Mouse (Mus musculus): ENCODE measurements around the gene Sult5a1.

Gene Sult5a1

DNA sequence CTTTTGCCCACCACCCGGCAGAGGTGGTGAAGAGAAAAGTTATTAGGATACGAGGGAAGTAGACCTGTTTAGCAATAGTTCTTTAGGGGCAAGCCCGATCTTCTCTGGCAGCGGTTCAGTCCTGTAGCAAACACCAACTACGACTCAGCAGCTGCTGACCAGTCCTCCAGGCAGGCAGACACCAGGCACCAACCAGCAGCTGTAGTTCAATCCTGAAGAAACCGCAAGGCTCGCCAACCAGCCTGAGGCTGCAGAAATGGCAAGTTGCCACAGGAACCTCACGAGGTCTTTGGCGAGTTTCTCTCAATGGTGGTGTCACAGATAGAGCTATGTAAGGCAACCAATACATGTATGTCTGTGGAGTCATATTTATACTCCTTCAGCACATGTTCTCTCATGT is 45.2 kb downstream of the Sult5a1 start:
- TF ChIP-seq GATA4 (IDR thresholded peaks at IDR 0.05; ENCODE audit: insufficient replicate concordance, low read length): no peak

DNA sequence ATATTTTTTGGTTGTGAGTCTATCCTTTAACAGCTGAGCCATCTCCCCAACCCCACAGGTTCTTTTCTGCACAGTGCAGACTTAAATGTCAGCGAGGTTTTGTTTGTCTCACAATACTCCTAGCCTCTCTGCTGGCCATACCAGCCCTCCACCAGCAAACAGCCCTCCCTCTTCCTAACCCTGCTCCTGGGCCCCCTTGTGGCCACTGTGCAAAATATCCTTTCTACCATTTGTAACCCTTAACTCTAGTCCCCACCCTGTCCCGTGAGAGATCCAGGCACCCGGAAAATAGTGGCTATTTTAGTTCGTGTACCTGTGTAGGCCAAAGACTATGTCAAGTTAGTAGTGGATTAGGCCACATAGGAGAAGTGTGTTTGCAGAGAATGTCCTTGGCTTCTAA is 47.5 kb downstream of the Sult5a1 start:
- no peak for TF ChIP-seq GATA4 (IDR thresholded peaks at IDR 0.05; ENCODE audit: insufficient replicate concordance, low read length)

DNA sequence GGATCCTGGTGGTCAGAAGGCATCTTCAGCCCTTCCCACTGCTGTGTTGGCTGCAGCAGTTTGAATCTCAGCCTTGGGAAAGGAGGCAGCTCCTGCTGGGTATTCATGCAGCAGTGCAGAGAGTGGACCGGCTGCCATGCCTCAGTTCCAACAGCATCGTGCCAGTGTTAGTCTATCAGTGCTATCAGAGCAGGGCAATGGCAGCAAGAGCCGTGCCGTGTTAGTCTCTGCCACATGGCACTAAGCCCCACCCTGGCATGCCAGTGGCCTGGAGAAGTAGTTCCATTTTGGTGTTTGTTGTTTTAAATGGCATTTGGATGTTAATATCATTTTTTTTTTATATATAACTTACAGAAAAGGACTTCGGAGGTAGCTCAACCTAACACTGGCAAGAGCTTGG is 49.2 kb downstream of the Sult5a1 start:
- TF ChIP-seq GATA4 (IDR thresholded peaks at IDR 0.05; ENCODE audit: insufficient replicate concordance, low read length): no peak

DNA sequence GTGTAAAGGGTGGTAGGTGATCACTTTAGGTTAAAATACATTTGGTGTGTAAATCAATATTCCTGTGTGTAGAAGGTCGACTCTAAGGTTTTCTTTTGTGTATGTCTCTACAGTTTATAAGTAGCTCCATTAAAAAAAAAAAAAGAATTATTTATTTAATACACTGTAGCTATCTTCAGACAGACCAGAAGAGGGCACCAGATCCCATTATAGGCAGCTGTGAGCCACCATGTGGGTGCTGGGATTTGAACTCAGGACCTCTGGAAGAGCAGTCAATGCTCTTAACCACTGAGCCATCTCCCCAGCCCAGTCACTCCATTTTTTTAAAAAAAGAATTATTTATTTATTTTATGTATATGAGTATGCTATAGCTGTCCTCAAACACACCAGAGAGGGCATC is 50.1 kb downstream of the Sult5a1 start:
- TF ChIP-seq GATA4 (IDR thresholded peaks at IDR 0.05; ENCODE audit: insufficient replicate concordance, low read length): no peak

DNA sequence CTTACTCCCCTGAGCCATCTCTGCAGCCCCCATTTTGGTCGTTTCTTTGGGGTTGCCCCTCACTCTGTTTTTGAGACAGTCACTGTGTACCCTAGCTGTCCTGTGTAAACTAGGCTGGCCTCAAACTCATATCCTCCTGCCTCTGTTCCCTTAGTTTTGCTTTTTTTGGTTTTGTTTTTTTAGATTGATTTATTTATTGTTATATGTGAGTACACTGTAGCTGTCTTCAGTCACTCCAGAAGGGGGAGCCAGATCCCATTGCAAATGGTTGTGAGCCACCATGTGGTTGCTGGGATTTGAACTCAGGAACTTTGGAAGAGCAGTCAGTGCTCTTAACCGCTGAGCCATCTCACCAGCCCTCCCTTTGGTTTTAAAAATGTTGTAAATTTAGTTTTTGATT is 51.6 kb downstream of the Sult5a1 start:
- no peak for TF ChIP-seq GATA4 (IDR thresholded peaks at IDR 0.05; ENCODE audit: insufficient replicate concordance, low read length)

DNA sequence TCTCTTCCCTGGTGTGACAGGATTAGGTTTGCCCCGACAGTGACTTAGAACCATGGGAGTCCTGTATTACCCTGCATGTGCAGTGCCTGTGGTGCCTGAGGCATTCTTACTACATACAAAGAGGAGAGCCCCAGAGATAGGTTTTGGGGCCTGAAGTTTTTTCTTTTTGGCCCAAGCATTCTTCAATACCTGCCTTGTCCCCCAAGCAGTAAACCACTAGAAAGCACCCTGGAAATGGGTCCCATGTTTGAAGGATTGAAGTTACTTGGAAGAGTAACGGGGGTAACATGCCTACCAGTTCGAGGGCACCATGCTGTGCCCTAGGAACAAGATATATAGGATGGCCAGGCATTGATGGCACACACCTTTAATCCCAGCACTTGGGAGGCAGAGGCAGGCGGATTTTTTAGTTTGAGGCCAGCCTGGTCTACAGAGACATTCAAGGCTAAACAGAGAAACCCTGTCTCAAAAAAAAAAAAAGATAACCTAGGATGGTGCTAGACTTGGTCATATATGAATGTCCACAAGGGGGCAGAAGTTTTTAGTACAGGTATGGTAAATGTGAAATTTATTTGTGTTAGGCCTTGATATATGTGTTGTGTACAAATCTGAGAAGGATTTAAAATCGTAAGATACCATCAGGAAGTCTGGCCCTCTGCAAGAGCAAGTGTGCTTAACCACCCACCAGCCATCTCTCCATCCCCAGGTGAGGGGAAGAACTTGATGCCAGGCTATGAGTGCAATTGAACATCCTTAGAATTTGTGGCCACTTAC is 52.4 kb downstream of the Sult5a1 start:
- no peak for TF ChIP-seq GATA4 (IDR thresholded peaks at IDR 0.05; ENCODE audit: insufficient replicate concordance, low read length)

DNA sequence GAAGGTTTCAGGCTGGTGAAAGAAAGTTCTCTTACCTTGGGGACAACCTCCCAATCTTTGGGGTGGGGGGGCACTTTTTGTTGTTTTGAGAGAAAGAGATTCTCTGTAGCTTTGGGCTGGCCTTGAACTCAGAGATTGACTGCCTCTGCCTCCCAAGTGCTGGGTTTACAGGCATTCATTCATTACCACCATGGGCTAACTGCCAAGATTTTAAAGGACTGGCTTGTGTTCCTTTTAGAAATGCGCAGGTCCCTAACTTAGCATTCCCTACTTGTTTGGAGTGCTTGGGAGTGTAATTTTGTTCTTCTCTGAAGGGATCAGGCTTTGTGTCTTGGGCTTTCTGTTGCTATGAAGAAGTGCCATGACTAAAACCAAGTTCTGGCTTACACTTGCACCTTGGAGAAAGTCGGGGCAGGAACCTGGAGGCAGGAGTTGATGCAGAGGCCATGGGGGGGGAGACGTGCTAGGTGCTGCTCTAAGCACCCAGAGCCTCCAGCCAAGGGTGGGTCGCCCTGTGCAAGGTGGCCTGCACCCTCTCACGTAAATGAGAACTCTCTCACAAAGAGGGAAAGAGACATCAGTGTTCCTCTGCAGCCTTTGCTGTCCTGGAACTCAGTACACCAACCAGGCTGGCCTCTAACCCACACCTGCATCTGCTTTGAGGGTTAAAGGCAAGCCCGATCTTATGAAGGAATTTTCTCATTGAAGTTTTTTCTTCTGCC is 53.9 kb downstream of the Sult5a1 start:
- no peak for TF ChIP-seq GATA4 (IDR thresholded peaks at IDR 0.05; ENCODE audit: insufficient replicate concordance, low read length)

DNA sequence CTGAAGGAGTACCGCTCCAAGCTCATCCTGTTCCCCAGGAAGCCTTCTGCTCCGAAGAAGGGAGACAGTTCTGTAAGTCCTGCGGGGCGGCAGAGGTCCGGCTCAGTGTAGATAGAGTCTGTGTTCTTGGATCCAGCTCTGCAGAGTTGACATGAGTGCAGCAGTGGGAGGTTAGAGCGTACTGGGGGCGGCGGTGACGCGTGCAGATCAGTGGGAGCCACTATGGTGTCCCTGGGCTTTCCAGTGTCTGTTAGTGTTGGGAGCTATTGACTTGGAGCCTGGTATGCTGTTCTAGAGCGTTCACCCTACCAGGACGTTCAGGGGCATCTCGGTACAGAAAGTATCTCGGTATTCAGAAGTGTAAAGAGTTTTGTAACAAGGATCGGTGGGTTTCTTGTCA is 54.8 kb downstream of the Sult5a1 start:
- no peak for TF ChIP-seq GATA4 (IDR thresholded peaks at IDR 0.05; ENCODE audit: insufficient replicate concordance, low read length)

DNA sequence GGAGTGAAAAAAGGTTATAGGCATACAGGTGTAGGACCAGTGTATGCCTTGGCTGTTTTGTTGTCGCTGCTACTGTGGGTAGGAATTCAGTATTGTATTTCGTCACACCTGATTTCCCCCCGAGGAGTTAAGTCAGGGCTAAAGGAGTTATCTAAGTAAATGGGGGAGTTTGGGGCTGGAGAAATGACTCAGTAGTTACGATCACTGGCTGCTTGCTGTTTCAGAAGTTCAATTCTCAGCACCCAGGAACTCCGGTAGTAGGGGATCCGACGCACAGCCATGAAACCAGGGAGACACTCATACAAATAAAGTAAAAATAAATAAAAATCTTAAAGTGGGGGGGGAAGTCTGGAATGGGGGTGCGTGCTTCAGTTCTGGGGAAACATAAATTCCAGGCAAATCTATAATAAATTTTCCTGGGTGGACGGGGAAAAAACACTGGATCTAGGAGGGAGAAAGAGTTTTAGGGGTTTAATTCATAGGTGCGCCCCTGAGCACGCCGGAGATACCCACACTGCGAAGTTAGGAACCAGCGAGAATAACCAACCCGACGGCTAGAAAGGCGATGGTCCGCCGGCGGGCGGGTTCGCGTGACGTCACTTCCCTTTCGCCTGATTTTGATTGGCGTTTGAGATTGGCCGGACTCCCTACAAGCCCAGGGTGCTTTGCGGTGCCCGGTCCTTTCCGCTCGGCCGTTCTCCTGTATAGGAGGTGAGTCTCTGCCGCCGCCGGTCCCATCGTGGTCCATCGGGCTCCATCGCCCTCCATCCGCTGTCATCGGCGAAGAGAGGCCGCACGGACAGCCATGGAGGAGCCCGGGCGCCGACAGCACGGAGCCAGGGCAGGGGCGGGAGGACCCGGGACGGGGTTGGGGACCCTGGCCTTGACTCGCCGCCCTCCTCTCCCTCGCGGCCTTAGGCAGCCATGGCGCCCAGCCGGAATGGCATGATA is 56.1 kb downstream of the Sult5a1 start, which contains the start of gene Rpl13:
Gene Rpl13, plus strand, starts transcription at position 616 of the 951 bp plus-strand sequence.
- TF ChIP-seq GATA4 (IDR thresholded peaks at IDR 0.05; ENCODE audit: insufficient replicate concordance, low read length): peak; percentile 70; the same call in 1 of the 2 replicates

DNA sequence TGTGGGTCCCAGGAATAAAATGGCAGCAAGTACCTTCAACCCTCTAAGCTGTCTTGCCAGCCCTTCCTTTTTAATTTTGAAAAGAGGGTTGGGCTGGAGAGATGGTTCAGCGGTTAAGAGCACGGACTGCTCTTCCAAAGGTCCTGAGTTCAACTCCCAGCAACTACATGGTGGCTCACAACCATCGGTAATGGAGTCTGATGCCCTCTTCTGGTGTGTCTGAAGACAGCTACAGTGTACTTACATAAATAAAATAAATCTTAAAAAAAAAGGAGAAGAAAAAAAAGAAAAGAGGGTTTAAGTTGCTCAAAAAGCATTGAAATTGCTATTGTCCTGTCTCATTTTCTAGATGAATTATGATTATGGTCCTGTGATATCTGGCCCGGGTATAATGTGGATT is 56.9 kb downstream of the Sult5a1 start:
- no peak for TF ChIP-seq GATA4 (IDR thresholded peaks at IDR 0.05; ENCODE audit: insufficient replicate concordance, low read length)

DNA sequence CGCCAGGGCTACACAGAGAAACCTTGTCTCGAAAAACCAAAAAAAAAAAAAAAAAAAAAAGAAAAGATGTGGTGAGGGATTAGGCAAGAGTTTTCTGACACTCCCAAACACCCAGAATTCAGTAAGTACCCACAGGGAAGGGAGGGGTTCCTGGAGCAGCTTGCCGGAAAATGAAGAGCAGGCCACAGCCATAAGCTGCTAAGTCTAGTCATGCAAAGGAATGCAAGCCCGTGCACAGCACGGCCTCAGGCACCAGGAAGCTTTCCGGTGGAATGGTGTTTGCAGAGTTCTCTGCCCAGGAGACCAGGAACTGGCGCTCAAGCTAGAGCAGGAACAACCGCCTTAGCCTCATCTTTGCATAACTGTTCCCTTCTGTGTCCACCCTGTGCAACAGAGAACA is 57.8 kb downstream of the Sult5a1 start:
- no peak for TF ChIP-seq GATA4 (IDR thresholded peaks at IDR 0.05; ENCODE audit: insufficient replicate concordance, low read length)

DNA sequence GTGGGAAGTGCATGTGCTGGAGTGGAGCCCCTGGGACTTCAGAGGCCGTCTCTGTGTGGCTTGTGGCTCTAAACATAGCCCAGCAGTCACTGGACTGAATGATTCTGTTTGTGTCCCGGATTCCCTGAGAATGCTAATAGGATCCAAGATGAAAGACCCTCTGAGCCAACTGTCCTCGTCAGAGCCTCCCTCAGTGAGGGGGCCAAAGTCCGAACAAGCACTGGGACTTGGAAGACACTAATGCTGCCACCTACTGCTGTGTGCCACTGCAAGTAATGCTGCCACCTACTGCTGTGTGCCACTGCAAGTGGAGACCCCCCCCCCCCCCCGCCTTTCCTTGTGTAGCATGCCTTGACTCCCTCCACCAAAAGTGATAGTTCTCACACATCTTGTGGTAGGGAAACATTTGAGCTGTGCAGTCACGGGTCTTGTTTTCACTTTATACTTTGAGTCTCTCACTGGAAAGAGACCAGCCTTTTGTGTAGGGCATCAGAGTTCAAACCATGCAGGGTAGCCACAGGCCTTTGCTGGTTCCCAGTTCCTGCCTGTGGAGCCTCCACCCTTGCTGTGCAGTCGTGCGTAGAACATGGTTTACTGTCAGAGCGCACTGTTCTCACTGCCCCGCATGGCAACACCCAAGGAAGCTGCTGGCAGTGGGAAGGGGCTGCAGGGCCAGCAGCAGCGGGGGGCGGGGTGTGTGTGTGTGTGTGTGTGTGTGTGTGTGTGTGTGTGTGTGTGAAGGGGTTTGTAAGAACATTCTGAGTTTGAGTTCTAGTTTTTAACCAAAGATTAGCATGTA is 60.1 kb downstream of the Sult5a1 start:
- no peak for TF ChIP-seq GATA4 (IDR thresholded peaks at IDR 0.05; ENCODE audit: insufficient replicate concordance, low read length)

DNA sequence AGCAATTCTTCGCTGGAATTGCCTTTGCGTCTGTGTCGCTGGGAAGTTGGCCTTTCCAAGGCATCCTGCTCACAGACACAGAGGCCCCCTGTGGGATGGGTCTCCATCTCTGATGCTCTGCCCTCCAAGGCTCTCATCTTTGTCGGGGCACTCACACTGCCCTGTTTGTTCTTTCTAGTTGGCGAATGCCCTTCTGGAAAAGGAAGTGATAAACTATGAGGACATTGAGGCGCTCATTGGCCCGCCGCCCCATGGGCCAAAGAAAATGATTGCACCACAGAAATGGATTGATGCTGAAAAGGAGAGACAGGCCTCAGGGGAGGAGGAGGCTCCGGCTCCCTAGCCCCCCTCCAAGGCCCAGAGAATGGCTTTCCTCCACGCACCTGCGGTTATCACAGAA is 60.9 kb downstream of the Sult5a1 start:
- TF ChIP-seq GATA4 (IDR thresholded peaks at IDR 0.05; ENCODE audit: insufficient replicate concordance, low read length): no peak

All from liver, adult (tissue).